Mouse (Mus musculus): ENCODE results near the gene Mgmt. TPM values are rescaled to one million over a fixed set of nuclear protein-coding genes. Genes with fewer than 3 reads are reported as not detected.

The Mgmt gene
- total and polyA plus RNA-seq, 3 experiments, result 5.2 to 10.8 (median 8.5) TPM

GRCm38 (mm10) chr7:137000703-137001102 lies 106.3 kb downstream of the Mgmt start (continued):
- no peak for TF ChIP-seq UBTF (IDR thresholded peaks at IDR 0.05; ENCODE audit: low read depth, low read length)

- dilution Hi-C loops (cut with MboI; ENCODE audit: extremely low pct_ligation_motif_present, extremely low pct_unique_long_range_greater_than_20kb, low sequenced_read_pairs) (no loop called here), in situ Hi-C loops (cut with MboI; ENCODE audit: low pct_ligation_motif_present, low pct_unique_long_range_greater_than_20kb, low sequenced_read_pairs) (no loop called here)
- H3K9me3 ChIP-seq (replicated peaks; ENCODE audit: low read length), result no peaks in the 10 kb centered on the region
- no peaks in the 10 kb centered on the region for H3K79me2 ChIP-seq (replicated peaks; ENCODE audit: control insufficient read depth, extremely low read depth, insufficient read depth, poor library complexity, severe bottlenecking)
- H3K4me2 ChIP-seq (ENCODE audit: insufficient read depth, low read depth, poor library complexity, severe bottlenecking), result no peak overlapping the region
- H3K36me3 ChIP-seq (replicated peaks in 1 of 2; ENCODE audit: control insufficient read depth in 1 of 2, insufficient read depth in 1 of 2, low read length in 1 of 2), result peaks cover 0 to 8% of the 10 kb centered on the region in 2 experiments
- DNase-seq (ENCODE audit: extremely low read depth), result peak; percentile 27
- no peak overlapping the region for H3K9ac ChIP-seq (ENCODE audit: insufficient read depth, low read depth)
- H3K4me3 ChIP-seq (replicated peaks in 1 of 3; ENCODE audit: low read depth in 2 of 3, low read length in 2 of 3, poor library complexity in 1 of 3), result no peak overlapping the region
- H3K27ac ChIP-seq (ENCODE audit: insufficient read depth, low read depth), result no peak overlapping the region
- H3K4me1 ChIP-seq (ENCODE audit: control insufficient read depth in 1 of 2, insufficient read depth in 2 of 2), result peaks cover 2 to 49% of the 10 kb centered on the region in 2 experiments; a peak in 2 of 4 replicates
- no peak for TF ChIP-seq UBTF (IDR thresholded peaks at IDR 0.05; ENCODE audit: low read depth, low read length)
- TF ChIP-seq ZKSCAN1 (IDR thresholded peaks at IDR 0.05; ENCODE audit: borderline replicate concordance, low read depth, low read length), result no peak
- no peak for TF ChIP-seq SMC3 (IDR thresholded peaks at IDR 0.05; ENCODE audit: low read depth, low read length)
- no peak for TF ChIP-seq HCFC1 (IDR thresholded peaks at IDR 0.05; ENCODE audit: low read depth, low read length)
- no peak for TF ChIP-seq MAX (IDR thresholded peaks at IDR 0.05; ENCODE audit: low read length)
- no peak for TF ChIP-seq E2F4 (IDR thresholded peaks at IDR 0.05; ENCODE audit: insufficient replicate concordance, low read depth, low read length)
- no peak for TF ChIP-seq MYC (IDR thresholded peaks at IDR 0.05; ENCODE audit: low read depth, low read length)
- no peak for TF ChIP-seq USF2 (conservative IDR thresholded peaks at IDR 0.05; ENCODE audit: low read depth, low read length)
- H3K27me3 ChIP-seq (replicated peaks), result no peaks in the 10 kb centered on the region
Measured at GRCm38 (mm10) chr7:137001215-137001614, 106.8 kb downstream of the Mgmt start.

- dilution Hi-C loops (cut with MboI; ENCODE audit: extremely low pct_ligation_motif_present, extremely low pct_unique_long_range_greater_than_20kb, low sequenced_read_pairs) (no loop called here), in situ Hi-C loops (cut with MboI; ENCODE audit: low pct_ligation_motif_present, low pct_unique_long_range_greater_than_20kb, low sequenced_read_pairs) (no loop called here)
- TF ChIP-seq KAT2A (IDR thresholded peaks at IDR 0.05; ENCODE audit: insufficient replicate concordance, low read length) (no peak), GABPA (IDR thresholded peaks at IDR 0.05; ENCODE audit: insufficient replicate concordance, low read depth, low read length) (no peak), NRF1 (IDR thresholded peaks at IDR 0.05; ENCODE audit: low read depth, low read length) (no peak), MXI1 (IDR thresholded peaks at IDR 0.05; ENCODE audit: low read depth, low read length) (no peak), SMC3 (IDR thresholded peaks at IDR 0.05; ENCODE audit: low read depth, low read length) (no peak), ZKSCAN1 (IDR thresholded peaks at IDR 0.05; ENCODE audit: borderline replicate concordance, low read depth, low read length) (no peak), RAD21 (IDR thresholded peaks at IDR 0.05; ENCODE audit: low read depth, low read length) (no peak), JUND (conservative IDR thresholded peaks at IDR 0.05; ENCODE audit: low read depth, low read length) (no peak), TCF12 (IDR thresholded peaks at IDR 0.05; ENCODE audit: low read depth, low read length) (no peak), MEF2A (IDR thresholded peaks at IDR 0.05; ENCODE audit: borderline replicate concordance, low read depth, low read length) (no peak), UBTF (IDR thresholded peaks at IDR 0.05; ENCODE audit: low read depth, low read length) (no peak), MAX (IDR thresholded peaks at IDR 0.05; ENCODE audit: low read length) (no peak), JUN (IDR thresholded peaks at IDR 0.05; ENCODE audit: insufficient read depth, low read depth, low read length) (no peak)
- Histone ChIP-seq H3K36me3 (replicated peaks in 1 of 2; ENCODE audit: control insufficient read depth in 1 of 2, insufficient read depth in 1 of 2, low read length in 1 of 2) (peaks cover 0 to 6% of the 10 kb centered on the region in 2 experiments), H3K4me2 (ENCODE audit: insufficient read depth, low read depth, poor library complexity, severe bottlenecking) (no peak overlapping the region), H3K4me3 (replicated peaks in 1 of 3; ENCODE audit: low read depth in 2 of 3, low read length in 2 of 3, poor library complexity in 1 of 3) (no peak overlapping the region), H3K9ac (ENCODE audit: insufficient read depth, low read depth) (no peak overlapping the region), H3K4me1 (ENCODE audit: control insufficient read depth in 1 of 2, insufficient read depth in 2 of 2) (peaks cover 2 to 49% of the 10 kb centered on the region in 2 experiments; a peak in 2 of 4 replicates), H3K27me3 (replicated peaks) (no peaks in the 10 kb centered on the region), H3K9me3 (replicated peaks; ENCODE audit: low read length) (no peaks in the 10 kb centered on the region), H3K27ac (ENCODE audit: insufficient read depth, low read depth) (no peak overlapping the region), H3K79me2 (replicated peaks; ENCODE audit: control insufficient read depth, extremely low read depth, insufficient read depth, poor library complexity, severe bottlenecking) (no peaks in the 10 kb centered on the region)
- DNase-seq (ENCODE audit: extremely low read depth), result no peak
Measured at GRCm38 (mm10) chr7:137001783-137002182, 107.4 kb downstream of the Mgmt start.

Data from CH12.LX (cell line).